Mouse (Mus musculus) megakaryocyte, embryonic 14.5 days (primary cell): ENCODE data around the gene Serpine2.

Experiments used
- FLI1 ChIP-seq: IDR thresholded peaks from 2 replicates; pipeline ENCODE4 v1.6.1; 2012; ENCODE audit warnings: low read length, inconsistent platforms, mixed read lengths
- GATA1 ChIP-seq: IDR thresholded peaks from 3 replicates; pipeline ENCODE4 v1.6.1; 2012; ENCODE audit warnings: mixed read lengths, low read length, inconsistent platforms, borderline replicate concordance

GRCm38 (mm10) chr1:79815446-79815845 is 45.5 kb downstream of the Serpine2 start:
- TF ChIP-seq GATA1: no peak
- TF ChIP-seq FLI1: no peak
